Mouse (Mus musculus): Measurements from ENCODE around the gene Ulk4. TPM values are rescaled to one million over a fixed set of nuclear protein-coding genes. Genes with fewer than 3 reads are reported as not detected.

Ulk4 gene
- polyA plus RNA-seq, 1 experiment from 2014 or later = 65.5 TPM

DNA sequence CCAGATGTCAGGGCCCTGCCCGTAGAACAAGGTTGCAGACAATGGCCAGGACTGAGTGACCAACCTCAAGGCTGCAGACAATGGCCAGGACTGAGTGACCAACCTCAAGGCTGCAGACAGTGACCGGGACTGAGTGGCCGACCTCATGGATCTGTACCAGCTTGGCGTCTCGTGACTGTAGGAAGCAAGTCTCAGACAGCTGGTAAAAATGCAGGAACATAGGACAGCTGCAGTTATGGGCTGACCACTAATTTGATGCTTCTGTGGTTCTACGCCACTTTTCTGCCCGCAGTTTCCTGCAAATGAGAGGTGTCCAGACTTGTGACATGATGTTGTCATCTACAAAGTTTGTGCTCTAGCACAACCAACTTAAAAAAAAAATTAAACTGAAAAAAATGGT is 16.2 kb upstream of the Ulk4 start:
- H3K4me1 ChIP-seq (ENCODE audit: control insufficient read depth, insufficient read depth, low read length) = no peaks in the 10 kb centered on the region; the same call in 1 of the 2 replicates
- H3K4me3 ChIP-seq (ENCODE audit: low read depth, low read length) = no peak overlapping the region
- H3K9ac ChIP-seq (replicated peaks; ENCODE audit: low read depth, low read length) = no peak overlapping the region
- no peaks in the 10 kb centered on the region for H3K9me3 ChIP-seq (ENCODE audit: control insufficient read depth, low read length)
- no peaks in the 10 kb centered on the region for H3K27me3 ChIP-seq (ENCODE audit: control insufficient read depth, insufficient read depth, low read length)
- ATAC-seq (ENCODE audit: low read depth) = no peak
- H3K4me2 ChIP-seq (ENCODE audit: low read depth, low read length) = no peak overlapping the region
- no peak overlapping the region for H3K27ac ChIP-seq (ENCODE audit: low read depth, low read length)
- H3K36me3 ChIP-seq (ENCODE audit: control insufficient read depth, insufficient read depth, low read length) = no peaks in the 10 kb centered on the region
- WGBS = 94% methylated on average over 7 of the region's 7 CpGs

DNA sequence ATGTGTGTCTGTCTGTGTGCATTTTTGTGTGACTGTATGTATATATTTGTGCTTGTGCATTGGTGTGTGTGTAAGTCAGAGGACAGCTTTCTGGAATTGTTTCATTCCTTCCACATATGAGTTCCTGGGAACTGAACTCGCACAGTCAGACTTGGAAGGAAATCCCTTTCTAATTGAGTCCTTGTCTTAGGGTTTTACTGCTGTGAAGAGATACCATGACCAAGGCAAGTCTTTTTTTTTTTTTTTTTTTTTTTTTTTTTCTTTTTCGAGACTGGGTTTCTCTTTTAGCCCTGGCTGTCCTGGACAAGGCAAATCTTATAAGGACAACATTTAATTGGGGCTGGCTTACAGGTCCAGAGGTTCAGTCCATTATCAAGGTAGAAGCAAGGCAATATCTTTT is 14.3 kb upstream of the Ulk4 start:
- Histone ChIP-seq H3K4me1 (ENCODE audit: control insufficient read depth, insufficient read depth, low read length) (no peaks in the 10 kb centered on the region), H3K9me3 (ENCODE audit: control insufficient read depth, low read length) (no peaks in the 10 kb centered on the region), H3K27me3 (ENCODE audit: control insufficient read depth, insufficient read depth, low read length) (no peaks in the 10 kb centered on the region), H3K4me2 (ENCODE audit: low read depth, low read length) (no peak overlapping the region), H3K36me3 (ENCODE audit: control insufficient read depth, insufficient read depth, low read length) (no peaks in the 10 kb centered on the region), H3K9ac (replicated peaks; ENCODE audit: low read depth, low read length) (no peak overlapping the region), H3K4me3 (ENCODE audit: low read depth, low read length) (no peak overlapping the region), H3K27ac (ENCODE audit: low read depth, low read length) (no peak overlapping the region)
- WGBS = 69% methylated on average over 2 of the region's 2 CpGs
- ATAC-seq (ENCODE audit: low read depth) = no peak

DNA sequence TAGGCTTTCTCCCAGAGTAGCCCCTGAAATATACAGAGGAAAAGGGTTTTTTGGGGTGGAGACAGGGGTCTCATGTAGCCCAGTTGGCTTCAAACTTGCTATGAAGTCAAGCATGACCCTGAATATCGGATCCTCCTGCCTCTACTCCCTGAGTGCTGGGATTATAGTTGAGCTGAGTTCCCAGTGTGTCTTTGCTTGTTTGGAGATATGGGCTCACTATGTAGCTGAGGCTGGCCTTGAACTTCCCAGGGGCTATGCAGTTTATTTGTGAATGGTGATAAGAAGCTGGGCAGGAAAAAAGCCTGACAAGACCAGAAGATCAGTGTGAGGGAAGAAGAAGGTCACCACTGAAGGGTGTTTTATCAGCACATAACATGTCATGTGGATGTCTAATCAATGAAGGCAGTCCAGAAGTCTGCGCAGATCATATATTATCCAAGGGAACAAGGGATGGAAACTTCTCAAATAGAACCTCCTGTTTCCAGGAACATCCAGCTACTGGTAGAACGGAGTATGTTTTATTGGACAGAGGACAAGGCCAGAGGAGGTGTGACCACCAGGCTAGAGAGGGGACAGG is 9.4 kb upstream of the Ulk4 start:
- peak overlapping the region; percentile 36 for H3K4me3 ChIP-seq (ENCODE audit: low read depth, low read length)
- no peaks in the 10 kb centered on the region for H3K27me3 ChIP-seq (ENCODE audit: control insufficient read depth, insufficient read depth, low read length)
- no peak; the same call in 1 of the 2 replicates for ATAC-seq (ENCODE audit: low read depth)
- no peaks in the 10 kb centered on the region for H3K36me3 ChIP-seq (ENCODE audit: control insufficient read depth, insufficient read depth, low read length)
- peak overlapping the region; percentile 49 for H3K4me2 ChIP-seq (ENCODE audit: low read depth, low read length)
- 0 out of 2 replicates have a peak overlapping the region, but pooled peaks have one; percentile 36 for H3K27ac ChIP-seq (ENCODE audit: low read depth, low read length)
- no peak overlapping the region; the same call in 1 of the 2 replicates for H3K9ac ChIP-seq (replicated peaks; ENCODE audit: low read depth, low read length)
- WGBS = 83% methylated on average over 3 of the region's 3 CpGs
- H3K9me3 ChIP-seq (ENCODE audit: control insufficient read depth, low read length) = no peaks in the 10 kb centered on the region
- H3K4me1 ChIP-seq (ENCODE audit: control insufficient read depth, insufficient read depth, low read length) = no peaks in the 10 kb centered on the region

DNA sequence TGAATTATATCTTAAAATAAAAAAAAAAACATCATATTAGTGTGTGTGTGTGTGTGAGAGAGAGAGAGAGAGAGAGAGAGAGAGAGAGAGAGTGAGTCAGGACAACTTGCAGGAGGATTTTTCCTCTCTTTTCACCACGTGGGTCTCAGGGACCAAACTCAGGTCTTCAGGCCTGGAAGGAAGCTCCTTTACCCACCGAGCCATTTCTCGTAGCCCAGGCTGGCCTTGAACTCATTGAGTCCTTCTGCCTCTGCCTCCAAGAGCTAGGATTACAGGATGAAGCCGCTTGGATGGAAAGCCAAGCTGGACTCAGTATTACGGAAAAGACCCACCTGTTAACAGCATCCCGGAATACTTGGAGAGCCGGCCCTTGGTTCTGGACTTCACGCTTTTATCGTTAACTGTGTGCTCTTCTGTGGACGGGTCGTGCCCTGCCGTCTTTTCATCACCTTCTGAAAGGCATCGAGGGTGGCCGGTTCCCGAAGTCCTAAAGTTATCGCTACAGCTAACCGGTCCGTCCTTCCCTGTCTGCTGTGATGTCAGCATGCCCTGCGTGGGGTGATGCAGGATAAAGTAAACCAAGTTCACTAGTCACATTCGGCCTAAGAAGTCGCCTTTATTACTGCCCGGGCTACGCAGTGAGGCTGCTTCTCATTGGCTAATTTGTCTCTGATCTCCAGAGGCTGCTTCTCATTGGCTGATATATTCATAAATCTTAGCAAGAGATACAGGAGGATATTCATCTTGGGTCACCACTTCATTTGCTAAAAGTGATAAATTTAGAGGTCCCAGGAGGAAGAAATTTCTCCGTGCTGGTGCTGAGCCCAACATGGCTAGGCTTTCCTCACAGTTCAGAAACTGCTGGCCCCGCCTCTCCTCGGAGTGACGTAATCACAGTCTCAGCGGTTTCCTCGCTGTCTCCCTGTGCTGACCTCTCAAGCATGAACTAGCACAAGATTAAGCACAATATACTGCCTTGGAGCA is 8.6 kb upstream of the Ulk4 start:
- Histone ChIP-seq H3K4me2 (ENCODE audit: low read depth, low read length) (peak overlapping the region; percentile 49), H3K27me3 (ENCODE audit: control insufficient read depth, insufficient read depth, low read length) (no peaks in the 10 kb centered on the region), H3K4me3 (ENCODE audit: low read depth, low read length) (peak overlapping the region; percentile 36), H3K9me3 (ENCODE audit: control insufficient read depth, low read length) (no peaks in the 10 kb centered on the region), H3K9ac (replicated peaks; ENCODE audit: low read depth, low read length) (peak overlapping the region; percentile 32; the same call in 1 of the 2 replicates), H3K4me1 (ENCODE audit: control insufficient read depth, insufficient read depth, low read length) (no peaks in the 10 kb centered on the region), H3K27ac (ENCODE audit: low read depth, low read length) (0 out of 2 replicates have a peak overlapping the region, but pooled peaks have one; percentile 36), H3K36me3 (ENCODE audit: control insufficient read depth, insufficient read depth, low read length) (no peaks in the 10 kb centered on the region)
- ATAC-seq (ENCODE audit: low read depth) = peak; percentile 88
- 21% methylated on average over 29 of the region's 29 CpGs for WGBS

DNA sequence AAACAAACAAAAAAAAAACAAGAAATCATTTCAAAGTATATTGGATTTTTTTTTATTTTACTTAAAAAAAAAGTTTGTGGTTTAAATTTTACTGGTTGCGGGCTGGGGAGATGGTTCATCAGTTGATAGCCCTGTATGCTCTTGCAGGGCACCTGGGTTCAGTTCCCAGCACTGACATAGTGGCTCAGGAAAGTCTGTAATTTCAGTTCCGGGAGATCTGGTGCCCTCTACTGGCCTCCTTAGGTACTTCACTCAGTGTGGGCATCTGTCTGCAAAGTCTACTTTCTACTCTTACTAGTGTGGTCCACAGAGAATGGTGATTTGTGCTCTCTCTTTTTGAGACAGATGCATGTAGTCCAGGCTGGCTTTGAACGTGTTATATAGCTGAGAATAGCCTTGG is 7.4 kb upstream of the Ulk4 start:
- no peaks in the 10 kb centered on the region for H3K27me3 ChIP-seq (ENCODE audit: control insufficient read depth, insufficient read depth, low read length)
- ATAC-seq (ENCODE audit: low read depth) = no peak
- 91% methylated on average over 3 of the region's 3 CpGs for WGBS

DNA sequence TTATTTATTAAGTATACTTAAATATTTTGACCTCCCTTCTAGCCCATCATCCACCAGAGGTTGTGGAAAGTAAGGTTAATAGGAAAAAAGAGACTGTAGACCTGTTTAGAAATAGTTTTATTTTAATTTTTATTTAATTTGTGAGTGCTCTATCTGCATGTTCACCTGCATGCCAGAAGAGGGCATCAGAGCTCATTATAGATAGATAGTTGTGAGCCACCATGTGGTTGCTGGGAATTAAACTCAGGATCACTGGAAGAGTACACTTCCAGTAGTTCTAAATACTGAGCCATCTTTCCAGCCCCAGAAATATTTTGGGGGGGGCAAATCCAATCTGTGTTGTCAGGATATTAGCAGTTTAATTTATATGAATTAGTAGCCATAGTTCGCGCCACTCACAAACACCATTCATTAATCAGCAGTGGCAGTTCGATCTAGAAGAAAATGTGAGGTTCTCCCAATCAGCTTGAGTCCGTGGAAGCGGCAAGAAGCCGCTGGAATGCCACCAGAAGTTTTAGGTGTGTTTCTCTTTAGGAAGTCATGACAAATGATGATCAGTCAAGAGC is 6.7 kb upstream of the Ulk4 start:
- H3K27ac ChIP-seq (ENCODE audit: low read depth, low read length) = no peak overlapping the region
- H3K9me3 ChIP-seq (ENCODE audit: control insufficient read depth, low read length) = no peaks in the 10 kb centered on the region
- no peaks in the 10 kb centered on the region for H3K27me3 ChIP-seq (ENCODE audit: control insufficient read depth, insufficient read depth, low read length)
- H3K4me2 ChIP-seq (ENCODE audit: low read depth, low read length) = no peak overlapping the region
- H3K4me1 ChIP-seq (ENCODE audit: control insufficient read depth, insufficient read depth, low read length) = no peaks in the 10 kb centered on the region
- no peak for ATAC-seq (ENCODE audit: low read depth)
- no peaks in the 10 kb centered on the region for H3K36me3 ChIP-seq (ENCODE audit: control insufficient read depth, insufficient read depth, low read length)
- no peak overlapping the region for H3K9ac ChIP-seq (replicated peaks; ENCODE audit: low read depth, low read length)
- 99% methylated on average over 6 of the region's 6 CpGs for WGBS
- no peak overlapping the region for H3K4me3 ChIP-seq (ENCODE audit: low read depth, low read length)

More for the DNA sequence above, 7.4 kb upstream of the Ulk4 start:
- Histone ChIP-seq H3K9ac (replicated peaks; ENCODE audit: low read depth, low read length) (no peak overlapping the region), H3K9me3 (ENCODE audit: control insufficient read depth, low read length) (no peaks in the 10 kb centered on the region), H3K36me3 (ENCODE audit: control insufficient read depth, insufficient read depth, low read length) (no peaks in the 10 kb centered on the region), H3K27ac (ENCODE audit: low read depth, low read length) (no peak overlapping the region), H3K4me3 (ENCODE audit: low read depth, low read length) (no peak overlapping the region), H3K4me2 (ENCODE audit: low read depth, low read length) (no peak overlapping the region), H3K4me1 (ENCODE audit: control insufficient read depth, insufficient read depth, low read length) (no peaks in the 10 kb centered on the region)

DNA sequence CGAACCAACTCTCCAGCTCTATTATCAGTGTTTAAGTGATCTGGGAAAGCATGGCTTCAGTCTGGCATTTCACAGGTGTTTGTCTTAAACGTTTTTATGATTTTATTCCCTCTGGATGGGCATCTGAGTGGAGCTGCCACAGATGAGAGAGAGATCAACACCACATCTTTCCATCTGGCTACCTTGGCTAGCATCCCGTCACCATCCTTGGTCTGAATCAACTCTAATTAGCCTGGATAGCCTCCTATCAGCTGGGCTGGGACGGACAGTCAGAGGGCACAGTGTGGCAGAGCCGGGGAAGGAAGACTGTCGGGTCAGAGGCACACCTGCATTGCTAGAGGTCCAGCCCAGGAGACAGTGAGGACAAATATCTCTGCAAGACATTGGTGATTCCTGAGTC is 4.9 kb upstream of the Ulk4 start:
- 85% methylated on average over 6 of the region's 6 CpGs for whole genome bisulfite sequencing
- no peak overlapping the region for H3K27ac ChIP-seq (ENCODE audit: low read depth, low read length)

DNA sequence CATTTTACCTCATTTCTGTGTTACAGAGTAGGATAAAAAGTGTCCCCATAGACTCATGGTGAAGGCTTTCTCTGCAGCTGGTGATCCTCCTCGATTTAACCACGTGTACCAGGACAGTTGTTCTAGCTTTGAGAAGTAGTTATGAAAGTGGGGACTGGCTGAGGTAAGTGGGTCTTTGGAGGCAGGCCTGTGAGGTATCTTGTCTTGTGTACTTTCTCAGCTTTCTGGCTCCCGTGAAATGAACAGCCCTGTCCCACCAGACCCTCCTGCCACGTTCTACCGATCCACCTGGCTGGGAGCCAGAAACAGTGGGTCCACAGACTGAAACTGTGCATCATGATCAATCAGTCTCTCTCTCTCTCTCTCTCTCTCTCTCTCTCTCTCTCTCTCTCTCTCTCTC is 2.2 kb upstream of the Ulk4 start:
- 93% methylated on average over 5 of the region's 5 CpGs for WGBS
- no peak for ATAC-seq (ENCODE audit: low read depth)
- H3K27me3 ChIP-seq (ENCODE audit: control insufficient read depth, insufficient read depth, low read length) = no peaks in the 10 kb centered on the region
- H3K9me3 ChIP-seq (ENCODE audit: control insufficient read depth, low read length) = no peaks in the 10 kb centered on the region
- no peak overlapping the region for H3K4me2 ChIP-seq (ENCODE audit: low read depth, low read length)
- H3K9ac ChIP-seq (replicated peaks; ENCODE audit: low read depth, low read length) = no peak overlapping the region
- no peak overlapping the region for H3K27ac ChIP-seq (ENCODE audit: low read depth, low read length)
- no peaks in the 10 kb centered on the region for H3K36me3 ChIP-seq (ENCODE audit: control insufficient read depth, insufficient read depth, low read length)
- H3K4me1 ChIP-seq (ENCODE audit: control insufficient read depth, insufficient read depth, low read length) = no peaks in the 10 kb centered on the region
- H3K4me3 ChIP-seq (ENCODE audit: low read depth, low read length) = no peak overlapping the region

More for the DNA sequence above, 4.9 kb upstream of the Ulk4 start:
- ATAC-seq (ENCODE audit: low read depth) = no peak
- Histone ChIP-seq H3K4me2 (ENCODE audit: low read depth, low read length) (no peak overlapping the region), H3K4me1 (ENCODE audit: control insufficient read depth, insufficient read depth, low read length) (no peaks in the 10 kb centered on the region), H3K4me3 (ENCODE audit: low read depth, low read length) (no peak overlapping the region), H3K36me3 (ENCODE audit: control insufficient read depth, insufficient read depth, low read length) (no peaks in the 10 kb centered on the region), H3K9me3 (ENCODE audit: control insufficient read depth, low read length) (no peaks in the 10 kb centered on the region), H3K27me3 (ENCODE audit: control insufficient read depth, insufficient read depth, low read length) (no peaks in the 10 kb centered on the region), H3K9ac (replicated peaks; ENCODE audit: low read depth, low read length) (no peak overlapping the region)

DNA sequence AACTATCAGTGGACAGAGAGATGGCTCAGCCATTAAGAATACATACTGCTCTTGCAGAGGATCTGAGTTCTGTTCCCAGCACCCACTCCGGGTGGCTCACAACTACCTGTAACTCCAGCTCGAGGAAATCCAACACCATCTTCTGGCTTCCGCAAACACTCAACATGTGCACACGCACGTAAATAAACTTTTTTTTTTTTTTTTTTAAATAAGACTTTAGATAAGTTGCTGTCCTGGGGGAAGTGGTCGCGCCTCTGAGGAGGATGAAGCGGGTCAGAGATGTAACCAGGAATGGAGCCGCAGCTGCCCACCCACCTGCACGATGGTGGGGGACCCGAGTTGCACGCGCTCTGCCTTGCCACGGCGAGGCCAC is 266 bp downstream of the Ulk4 start:
- 14% methylated on average over 15 of the region's 15 CpGs for WGBS
- Histone ChIP-seq H3K4me1 (ENCODE audit: control insufficient read depth, insufficient read depth, low read length) (no peaks in the 10 kb centered on the region), H3K4me2 (ENCODE audit: low read depth, low read length) (peak overlapping the region; percentile 73), H3K9ac (replicated peaks; ENCODE audit: low read depth, low read length) (peak overlapping the region; percentile 55), H3K9me3 (ENCODE audit: control insufficient read depth, low read length) (no peaks in the 10 kb centered on the region), H3K27me3 (ENCODE audit: control insufficient read depth, insufficient read depth, low read length) (no peaks in the 10 kb centered on the region), H3K4me3 (ENCODE audit: low read depth, low read length) (peak overlapping the region; percentile 66), H3K27ac (ENCODE audit: low read depth, low read length) (peak overlapping the region; percentile 80; the same call in 1 of the 2 replicates), H3K36me3 (ENCODE audit: control insufficient read depth, insufficient read depth, low read length) (no peaks in the 10 kb centered on the region)
- peak; percentile 3; the same call in 1 of the 2 replicates for ATAC-seq (ENCODE audit: low read depth)

All from neural tube, embryonic 14.5 days (tissue).